Mouse (Mus musculus) heart, postnatal 36 days (tissue): ENCODE measurements around the gene Gm10964. TPM values are rescaled to one million over a fixed set of nuclear protein-coding genes. Genes with fewer than 3 reads are reported as not detected.
"Not testable (repeated sequence)": the region's sequence is repeated elsewhere in the genome, so short reads cannot be mapped to it uniquely, and the experiment has no call there.

Experiments used
- DNase-seq, 2 experiments: peaks; one replicate each; pipeline ENCODE4 v3.0.0; 2021 to 2022
- intact Hi-C: fragments of 180-260 bp; cut with DNase I; formaldehyde crosslinking; loops from one replicate; pipeline ENCODE4 v1.15.1; 2025
- total RNA-seq, 2 experiments: library from RNA; stranded (reverse); gene quantifications; 2 replicates each; pipeline ENCODE4 v1.2.3; 2021

Gm10964 gene
- total RNA-seq, 2 experiments from 2014 or later = not detected

DNA sequence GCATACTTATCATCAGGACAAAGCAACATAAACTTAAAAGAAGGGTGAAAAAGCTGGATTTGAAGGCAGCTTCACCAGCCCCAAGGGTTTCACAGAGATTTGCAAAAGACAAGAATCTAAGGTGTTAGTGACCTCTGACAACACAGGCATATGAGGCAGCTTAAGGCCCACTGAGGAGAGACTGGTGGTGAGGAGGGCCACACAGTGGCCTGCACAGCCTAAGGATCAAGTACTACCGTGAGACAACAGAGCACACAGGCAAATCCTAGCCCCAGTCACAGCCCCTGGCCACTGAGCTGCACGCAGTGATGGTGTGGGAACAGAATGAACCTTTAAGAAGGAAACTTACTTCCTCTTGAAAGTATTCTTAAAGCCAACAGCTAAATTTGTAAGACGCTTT is 34.3 kb downstream of the Gm10964 start:
- DNase-seq = no peak
- intact Hi-C loops = loop anchor here (5.0 kb wide), 1 partner anchor 34 kb away; the partner anchor contains the start of genes Ap4b1, Dclre1b and Gm43064

GRCm38 (mm10) chr3:103774009-103774408 is 34.8 kb downstream of the Gm10964 start:
- intact Hi-C loops = loop anchor here (5.0 kb wide), 1 partner anchor 33 kb away; the partner anchor contains the start of genes Ap4b1, Dclre1b and Gm43064
- DNase-seq = no peak

DNA sequence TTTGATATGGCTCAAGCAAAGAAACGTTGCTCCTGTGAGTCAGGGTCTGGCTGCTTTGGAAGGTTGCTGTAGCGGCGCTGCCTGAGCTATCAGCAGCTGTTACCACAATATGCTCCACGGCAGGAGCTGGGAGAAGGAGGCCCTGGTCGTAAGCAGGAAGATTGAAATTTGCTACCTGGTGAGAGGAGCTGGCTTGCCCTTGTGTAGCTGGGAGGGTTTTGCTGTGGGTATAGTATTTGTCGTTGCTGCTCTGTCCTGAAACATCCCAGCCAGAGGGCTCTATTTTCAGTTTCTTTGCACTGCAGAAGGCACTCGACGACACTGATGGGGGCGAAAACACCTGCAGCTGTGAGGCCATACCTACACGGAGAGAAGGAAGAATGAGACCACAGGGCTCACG is 38.8 kb downstream of the Gm10964 start:
- intact Hi-C loops = no loop called here
- DNase-seq = no peak

DNA sequence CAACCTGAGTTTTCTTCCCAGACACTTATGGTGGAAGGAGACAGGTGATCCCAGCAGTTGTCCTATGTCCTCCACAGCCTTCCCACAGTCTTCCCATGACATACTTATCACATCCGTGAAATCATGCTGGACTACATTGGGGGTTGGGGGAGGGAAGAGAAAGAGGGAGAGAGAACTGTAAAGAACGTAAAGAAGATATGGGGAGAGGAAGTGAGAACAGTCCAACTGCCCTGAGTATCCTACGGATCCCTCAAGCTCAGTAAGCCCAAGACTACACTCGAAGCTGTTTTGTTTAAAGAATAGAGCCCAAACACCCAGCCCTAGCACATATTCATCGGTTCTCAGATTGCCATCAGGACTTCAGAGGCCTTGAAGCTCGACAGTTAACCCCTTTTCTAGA is 39.5 kb downstream of the Gm10964 start:
- intact Hi-C loops = no loop called here

DNA sequence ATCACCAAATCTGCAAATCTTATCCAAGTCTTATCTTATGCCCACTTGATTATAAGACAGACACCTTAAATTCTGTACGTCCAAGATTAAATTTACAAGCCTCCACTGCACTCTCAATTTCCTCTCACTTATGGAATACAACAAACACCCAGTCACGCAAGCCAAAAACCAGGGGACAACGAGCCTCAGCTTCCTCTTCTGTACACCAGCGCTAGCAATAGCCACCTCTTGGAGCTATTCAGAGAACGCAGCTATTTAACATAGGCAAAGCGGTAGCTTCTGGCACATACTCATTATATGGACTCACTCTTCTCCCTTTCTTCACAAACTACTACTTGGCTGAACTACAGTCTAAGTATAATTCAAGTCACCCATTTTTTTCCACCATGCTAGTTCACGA is 40.0 kb downstream of the Gm10964 start:
- no peak for DNase-seq
- intact Hi-C loops = no loop called here

More for the DNA sequence above, 39.5 kb downstream of the Gm10964 start:
- no peak for DNase-seq

DNA sequence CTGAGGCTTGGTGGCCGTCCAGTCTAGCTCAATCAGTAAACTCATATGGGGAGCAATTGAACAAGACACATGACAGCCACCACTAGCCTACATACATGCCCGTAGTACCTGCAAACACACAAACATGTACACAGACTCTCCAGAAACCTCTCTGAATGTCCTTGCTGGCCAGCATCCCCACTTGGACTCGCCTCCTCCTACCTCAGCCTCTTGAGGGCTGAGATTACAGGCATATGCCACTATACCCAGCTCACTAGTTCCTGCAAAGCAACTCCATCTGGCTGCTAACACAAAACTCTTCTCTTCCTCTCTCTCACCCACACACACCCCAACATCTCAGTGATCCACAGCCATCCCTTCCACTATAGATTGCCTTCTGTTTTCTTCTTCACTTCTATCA is 41.1 kb downstream of the Gm10964 start:
- DNase-seq = no peak
- intact Hi-C loops = no loop called here

DNA sequence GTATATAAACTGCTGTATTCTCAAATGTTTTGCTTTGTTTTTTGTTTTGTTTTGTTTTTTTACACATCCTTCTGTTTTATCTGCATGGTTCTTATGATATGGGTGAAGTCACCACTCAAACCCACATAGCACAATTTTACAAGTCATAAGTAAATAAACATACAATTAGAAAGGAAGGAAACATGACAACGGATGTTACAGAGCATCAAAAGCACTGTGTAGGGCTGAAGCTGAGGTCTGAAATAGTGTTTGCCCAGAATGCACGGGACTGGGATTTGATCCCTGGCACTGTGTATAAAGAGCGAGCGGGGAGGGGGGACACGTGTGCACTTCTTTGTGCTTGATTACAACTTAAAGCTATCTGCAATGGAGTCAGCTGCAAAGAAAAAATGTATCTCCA is 41.6 kb downstream of the Gm10964 start:
- no peak for DNase-seq
- intact Hi-C loops = no loop called here

DNA sequence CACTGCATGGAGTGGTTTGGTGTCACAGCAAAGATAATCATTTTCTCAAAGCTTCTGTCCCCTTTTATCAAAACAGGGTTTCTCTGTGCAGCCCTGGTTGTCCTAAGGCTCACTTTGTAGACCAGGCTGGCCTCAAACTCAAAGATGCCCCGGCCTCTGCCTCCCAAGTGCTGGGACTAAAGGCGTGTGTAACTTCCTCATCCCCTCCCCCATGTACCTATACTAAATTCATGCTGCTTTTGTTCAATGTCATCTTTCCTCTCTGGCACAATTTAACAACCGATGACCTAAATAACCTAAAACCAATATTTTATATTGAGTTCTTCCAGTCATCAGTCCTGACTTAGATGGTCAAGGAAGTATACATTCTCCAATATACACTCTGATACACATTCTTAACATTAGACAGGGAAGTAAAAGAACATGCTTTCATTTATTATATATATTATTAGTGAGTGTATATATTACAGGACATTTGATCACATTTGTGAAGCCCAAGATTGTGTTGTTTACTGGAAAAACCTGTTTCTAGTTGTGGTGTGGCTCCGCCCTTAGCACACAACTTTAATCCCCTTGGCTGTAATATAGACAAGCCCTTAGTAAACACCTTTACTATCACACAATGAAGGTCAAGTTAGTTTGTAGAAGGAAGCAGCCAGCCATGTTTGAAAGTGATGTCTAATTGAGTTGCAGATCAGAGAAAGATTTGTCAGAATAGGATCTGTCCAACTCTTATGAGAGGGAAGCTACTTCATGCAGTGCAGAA is 43.9 kb downstream of the Gm10964 start:
- no peak for DNase-seq
- intact Hi-C loops = no loop called here

GRCm38 (mm10) chr3:103787225-103787624 is 48.1 kb downstream of the Gm10964 start:
- intact Hi-C loops = no loop called here
- no peak for DNase-seq

DNA sequence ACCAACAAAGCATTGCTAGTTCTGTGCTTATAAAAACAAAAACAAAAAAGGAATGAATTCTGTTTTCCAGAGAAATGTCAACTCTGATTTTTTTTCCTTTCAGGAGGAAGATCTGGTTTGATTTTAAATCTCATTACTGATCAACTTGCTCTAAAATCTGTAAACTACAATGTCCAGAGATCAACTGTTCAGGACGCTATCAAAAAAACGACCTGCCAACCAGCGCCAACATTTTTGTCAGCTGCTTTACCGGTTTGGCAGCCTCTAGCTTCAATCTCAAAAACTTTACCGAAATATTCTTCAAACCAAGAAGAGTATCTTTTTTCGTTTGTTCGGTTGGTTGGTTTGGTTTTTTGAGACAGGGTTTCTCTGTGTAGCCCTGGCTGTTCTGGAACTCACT is 49.9 kb downstream of the Gm10964 start:
- no peak for DNase-seq
- intact Hi-C loops = no loop called here

GRCm38 (mm10) chr3:103789891-103790345 is 50.8 kb downstream of the Gm10964 start:
- DNase-seq = peak; percentile 55 to 60
- intact Hi-C loops = no loop called here

GRCm38 (mm10) chr3:103790346-103791145 is 51.4 kb downstream of the Gm10964 start:
- intact Hi-C loops = loop anchor here (1.0 kb wide), 1 partner anchor 19 kb away; the partner anchor contains the start of genes Ap4b1, Dclre1b and Gm43064
- DNase-seq = peak in 1 of 2 experiments; percentile 49

GRCm38 (mm10) chr3:103791230-103792110 is 52.3 kb downstream of the Gm10964 start, which contains the start of gene Hipk1:
Gene Hipk1, minus strand, starts transcription at chr3:103791563.
- DNase-seq = peak; percentile 91 to 94
- intact Hi-C loops = loop anchor here (1.0 kb wide), 1 partner anchor 18 kb away; the partner anchor contains the start of genes Ap4b1, Dclre1b and Gm43064

DNA sequence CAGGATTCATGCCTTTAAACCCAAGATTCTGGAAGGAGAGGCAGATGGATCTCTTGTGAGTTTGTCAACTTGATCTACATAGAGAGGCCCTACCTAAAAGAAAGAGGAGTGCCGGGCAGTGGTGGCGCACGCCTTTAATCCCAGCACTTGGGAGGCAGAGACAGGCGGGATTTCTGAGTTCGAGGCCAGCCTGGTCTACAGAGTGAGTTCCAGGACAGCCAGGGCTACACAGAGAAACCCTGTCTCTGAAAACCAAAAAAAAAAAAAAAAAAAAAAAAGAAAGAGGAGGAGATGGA is 52.9 kb downstream of the Gm10964 start:
- DNase-seq, intact Hi-C loops: not testable (repeated sequence)

DNA sequence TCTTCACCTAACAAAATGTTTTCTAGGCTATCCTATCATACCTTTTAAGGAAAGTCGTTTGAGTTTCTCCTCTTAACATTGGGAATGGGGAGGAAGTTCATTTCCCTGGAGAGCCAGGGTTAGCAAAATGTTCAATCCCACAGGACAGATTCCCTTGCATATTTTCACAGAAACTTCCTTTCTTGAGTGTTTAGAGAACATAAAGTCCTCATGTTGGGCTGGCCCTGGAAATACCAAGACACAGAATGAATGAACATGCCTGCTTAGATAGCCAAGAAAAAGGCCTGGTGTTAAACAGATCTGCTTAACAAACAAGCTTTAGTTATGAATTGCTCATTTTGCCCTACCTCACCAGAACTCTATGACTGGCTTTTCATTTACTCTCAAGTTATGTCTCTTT is 53.4 kb downstream of the Gm10964 start:
- no peak for DNase-seq
- intact Hi-C loops = no loop called here

Other genes with a start within 250 kb of the Gm10964 start
- not detected for gene Syt6, start 164.1 kb upstream of the Gm10964 start, total RNA-seq
- 1 to 10 TPM in 1 of 2 experiments, not detected in 1; 2.0 TPM for gene Atg4a-ps, start 93.3 kb upstream of the Gm10964 start, total RNA-seq
- 1 to 10 TPM; 5.2 to 6.0 TPM for gene Olfml3, start 1.4 kb upstream of the Gm10964 start, total RNA-seq
- gene Hipk1, start 52.2 kb downstream of the Gm10964 start, total RNA-seq = 100 to 1,000 TPM; 100 to 114 TPM
- 1 to 10 TPM; 6.5 to 9.2 TPM for gene Dclre1b, start 70.1 kb downstream of the Gm10964 start, total RNA-seq
- gene Ap4b1, start 70.2 kb downstream of the Gm10964 start, total RNA-seq = 10 to 100 TPM; 12.4 to 14.0 TPM
- gene Gm43064, start 70.2 kb downstream of the Gm10964 start, total RNA-seq = not detected
- not detected for gene Bcl2l15, start 93.2 kb downstream of the Gm10964 start, total RNA-seq
- under 1 TPM; 0.61 to 0.62 TPM for gene Ptpn22, start 120.4 kb downstream of the Gm10964 start, total RNA-seq
- gene Rsbn1, start 174.8 kb downstream of the Gm10964 start, total RNA-seq = 1 to 10 TPM; 8.6 to 9.0 TPM
- 1 to 10 TPM; 7.3 to 7.6 TPM for gene Phtf1, start 228.7 kb downstream of the Gm10964 start, total RNA-seq